In genomic region chr6:56901824-56902386, GRCm38 (mm10) we compare ENCODE assay signal across 8 mouse cellular contexts. TPM values are rescaled to one million over a fixed set of nuclear protein-coding genes. Genes with fewer than 3 reads are reported as not detected.
DNase-seq lines count a peak whose midpoint lies in the region; ATAC-seq and TF ChIP-seq lines count a peak whose summit lies in the region.

No protein-coding gene starts in this region.

- 0 out of 2 replicates have a peak overlapping the region, but pooled peaks have one; percentile 13 for H3K4me2 ChIP-seq in hindbrain, embryonic 15.5 days
- peak overlapping the region; percentile 16; the same call in 1 of the 2 replicates for H3K4me2 ChIP-seq in forebrain, embryonic 13.5 days
- H3K4me2 ChIP-seq in hindbrain, postnatal 0 days (ENCODE audit: low read depth, low read length) = peak overlapping the region; percentile 35; the same call in 1 of the 2 replicates
- peak overlapping the region; percentile 82 for H3K4me2 ChIP-seq in liver, embryonic 13.5 days
- H3K4me2 ChIP-seq in neural tube, embryonic 15.5 days = peak overlapping the region; percentile 22

- no peaks in the 10 kb centered on the region for H3K36me3 ChIP-seq in hindbrain, embryonic 15.5 days
- no peaks in the 10 kb centered on the region for H3K36me3 ChIP-seq in hindbrain, embryonic 10.5 days
- no peaks in the 10 kb centered on the region for H3K36me3 ChIP-seq in forebrain, embryonic 13.5 days (ENCODE audit: poor library complexity, severe bottlenecking)
- H3K36me3 ChIP-seq in hindbrain, postnatal 0 days (ENCODE audit: insufficient read depth, low read length) = no peaks in the 10 kb centered on the region
- peaks cover 11% of the 10 kb centered on the region for H3K36me3 ChIP-seq in liver, embryonic 13.5 days
- no peaks in the 10 kb centered on the region for H3K36me3 ChIP-seq in neural tube, embryonic 15.5 days

- ATAC-seq in hindbrain, embryonic 15.5 days (ENCODE audit: low FRiP score, low read depth) = peak; percentile 37; the same call in 1 of the 2 replicates
- ATAC-seq in forebrain, embryonic 13.5 days = no peak
- ATAC-seq in hindbrain, postnatal 0 days = no peak
- ATAC-seq in liver, embryonic 13.5 days (ENCODE audit: low read depth) = peak; percentile 67
- ATAC-seq in neural tube, embryonic 15.5 days (ENCODE audit: low FRiP score) = no peak

- H3K4me3 ChIP-seq in hindbrain, embryonic 15.5 days = no peak overlapping the region
- H3K4me3 ChIP-seq in hindbrain, embryonic 10.5 days = no peak overlapping the region
- H3K4me3 ChIP-seq in forebrain, embryonic 13.5 days = no peak overlapping the region
- no peak overlapping the region for H3K4me3 ChIP-seq in hindbrain, postnatal 0 days (ENCODE audit: low read length)
- peak overlapping the region; percentile 58 for H3K4me3 ChIP-seq in liver, embryonic 13.5 days (replicated peaks)
- no peak overlapping the region for H3K4me3 ChIP-seq in neural tube, embryonic 15.5 days (replicated peaks)

- H3K9me3 ChIP-seq in hindbrain, embryonic 15.5 days = no peaks in the 10 kb centered on the region
- no peaks in the 10 kb centered on the region for H3K9me3 ChIP-seq in hindbrain, embryonic 10.5 days
- H3K9me3 ChIP-seq in forebrain, embryonic 13.5 days (replicated peaks) = no peaks in the 10 kb centered on the region
- H3K9me3 ChIP-seq in hindbrain, postnatal 0 days (ENCODE audit: low read length) = no peaks in the 10 kb centered on the region
- H3K9me3 ChIP-seq in liver, embryonic 13.5 days (replicated peaks) = no peaks in the 10 kb centered on the region
- no peaks in the 10 kb centered on the region for H3K9me3 ChIP-seq in neural tube, embryonic 15.5 days (replicated peaks)

- no peak overlapping the region for H3K9ac ChIP-seq in hindbrain, embryonic 15.5 days
- H3K9ac ChIP-seq in forebrain, embryonic 13.5 days = no peak overlapping the region; the same call in 1 of the 2 replicates
- H3K9ac ChIP-seq in hindbrain, postnatal 0 days (replicated peaks; ENCODE audit: low read length) = no peak overlapping the region
- peak overlapping the region; percentile 76 for H3K9ac ChIP-seq in liver, embryonic 13.5 days
- H3K9ac ChIP-seq in neural tube, embryonic 15.5 days (replicated peaks) = no peak overlapping the region

- no peak overlapping the region for H3K27ac ChIP-seq in hindbrain, embryonic 15.5 days (replicated peaks)
- H3K27ac ChIP-seq in hindbrain, embryonic 10.5 days = no peak overlapping the region
- no peak overlapping the region for H3K27ac ChIP-seq in forebrain, embryonic 13.5 days
- no peak overlapping the region for H3K27ac ChIP-seq in hindbrain, postnatal 0 days
- peak overlapping the region; percentile 98 for H3K27ac ChIP-seq in liver, embryonic 13.5 days
- H3K27ac ChIP-seq in neural tube, embryonic 15.5 days (replicated peaks) = no peak overlapping the region

- 41% methylated on average over 12 of the region's 12 CpGs for WGBS in hindbrain, embryonic 15.5 days
- WGBS in hindbrain, embryonic 10.5 days = 36% methylated on average over 12 of the region's 12 CpGs
- 33% methylated on average over 12 of the region's 12 CpGs for WGBS in forebrain, embryonic 13.5 days
- 29% methylated on average over 12 of the region's 12 CpGs for WGBS in hindbrain, postnatal 0 days
- 13% methylated on average over 12 of the region's 12 CpGs for WGBS in liver, embryonic 13.5 days (ENCODE audit: insufficient replicate concordance)
- 37% methylated on average over 12 of the region's 12 CpGs for WGBS in neural tube, embryonic 15.5 days

- no peak for TF ChIP-seq CTCF in hindbrain, postnatal 0 days (IDR thresholded peaks at IDR 0.05; ENCODE audit: low read depth)

- DNase-seq in hindbrain, embryonic 10.5 days (ENCODE audit: low spot score) = no peak
- DNase-seq in adrenal gland, adult 18-20 months (ENCODE audit: low spot score in 2 of 2) = peak; percentile 45 to 53
- peak; percentile 7 for DNase-seq in hindbrain, postnatal 0 days (ENCODE audit: low spot score)
- peak; percentile 73 for DNase-seq in liver, embryonic 13.5 days
- DNase-seq in urinary bladder, postnatal 25 days (ENCODE audit: low spot score) = peak; percentile 57

- H3K4me1 ChIP-seq in hindbrain, embryonic 15.5 days (replicated peaks) = peaks cover 27% of the 10 kb centered on the region
- peaks cover 5% of the 10 kb centered on the region for H3K4me1 ChIP-seq in hindbrain, embryonic 10.5 days (replicated peaks)
- peaks cover 20% of the 10 kb centered on the region for H3K4me1 ChIP-seq in forebrain, embryonic 13.5 days
- H3K4me1 ChIP-seq in hindbrain, postnatal 0 days (ENCODE audit: insufficient read depth, low read length) = no peaks in the 10 kb centered on the region
- H3K4me1 ChIP-seq in liver, embryonic 13.5 days (replicated peaks) = peaks cover 89% of the 10 kb centered on the region
- H3K4me1 ChIP-seq in neural tube, embryonic 15.5 days = peaks cover 30% of the 10 kb centered on the region

- no peaks in the 10 kb centered on the region for H3K27me3 ChIP-seq in hindbrain, embryonic 15.5 days
- no peaks in the 10 kb centered on the region for H3K27me3 ChIP-seq in hindbrain, embryonic 10.5 days (ENCODE audit: insufficient read depth, poor library complexity, severe bottlenecking)
- H3K27me3 ChIP-seq in forebrain, embryonic 13.5 days = no peaks in the 10 kb centered on the region
- H3K27me3 ChIP-seq in hindbrain, postnatal 0 days (ENCODE audit: insufficient read depth, low read length) = no peaks in the 10 kb centered on the region
- no peaks in the 10 kb centered on the region for H3K27me3 ChIP-seq in liver, embryonic 13.5 days
- no peaks in the 10 kb centered on the region for H3K27me3 ChIP-seq in neural tube, embryonic 15.5 days (replicated peaks)

RNA-seq across cellular contexts. Expression of gene Nt5c3, which starts 21.8 kb away (rescaled TPM):
- polyA plus RNA-seq in hindbrain, embryonic 15.5 days (2015; fragmentation: Nextera tagmentation; extraction: Ambion mirVana) = 149 and 153 TPM in 2 replicates
- 66.4 and 73.5 TPM in 2 replicates for polyA plus RNA-seq in hindbrain, embryonic 10.5 days (2016; fragmentation: Nextera tagmentation; extraction: Ambion mirVana)
- 10 to 100 TPM; 19.7 to 23.3 TPM for total RNA-seq in adrenal gland, adult 18-20 months (2021)
- 110 TPM in 2 replicates for polyA plus RNA-seq in forebrain, embryonic 13.5 days (2015; fragmentation: Nextera tagmentation; extraction: Ambion mirVana)
- total RNA-seq in hindbrain, postnatal 0 days (2014; rRNA removed) = 38.4 and 83.8 TPM in 2 replicates
- polyA plus RNA-seq in hindbrain, postnatal 0 days (2015; fragmentation: Nextera tagmentation; extraction: Ambion mirVana) = 153 and 155 TPM in 2 replicates
- 244 and 274 TPM in 2 replicates for polyA plus RNA-seq in liver, embryonic 13.5 days (2015; fragmentation: Nextera tagmentation; extraction: Ambion mirVana)
- 137 and 152 TPM in 2 replicates for polyA plus RNA-seq in neural tube, embryonic 15.5 days (2015; fragmentation: Nextera tagmentation; extraction: Ambion mirVana)

RNA-seq across cellular contexts. Expression of gene Vmn1r4, which starts 21.9 kb away (rescaled TPM):
- polyA plus RNA-seq in hindbrain, embryonic 15.5 days (2015; fragmentation: Nextera tagmentation; extraction: Ambion mirVana) = 0.50 and 0.53 TPM in 2 replicates
- polyA plus RNA-seq in hindbrain, embryonic 10.5 days (2016; fragmentation: Nextera tagmentation; extraction: Ambion mirVana) = 0.27 and 0.47 TPM in 2 replicates
- total RNA-seq in adrenal gland, adult 18-20 months (2021) = under 1 TPM; 0.32 to 0.33 TPM
- polyA plus RNA-seq in forebrain, embryonic 13.5 days (2015; fragmentation: Nextera tagmentation; extraction: Ambion mirVana) = 0.59 and 0.65 TPM in 2 replicates
- total RNA-seq in hindbrain, postnatal 0 days (2014; rRNA removed) = 0.37 TPM in 1 of 2 replicates, not detected in the other
- polyA plus RNA-seq in hindbrain, postnatal 0 days (2015; fragmentation: Nextera tagmentation; extraction: Ambion mirVana) = 0.46 and 0.58 TPM in 2 replicates
- 0.15 and 0.19 TPM in 2 replicates for polyA plus RNA-seq in liver, embryonic 13.5 days (2015; fragmentation: Nextera tagmentation; extraction: Ambion mirVana)
- polyA plus RNA-seq in neural tube, embryonic 15.5 days (2015; fragmentation: Nextera tagmentation; extraction: Ambion mirVana) = 0.58 and 0.82 TPM in 2 replicates

Comparison
In these comparisons a context has a peak if more than half of its experiments do, and no peak if none do; other contexts are left out.
1. ATAC-seq: peak in hindbrain, embryonic 15.5 days (single experiment) and liver, embryonic 13.5 days (single experiment); none in forebrain, embryonic 13.5 days (single experiment), hindbrain, postnatal 0 days (single experiment) and neural tube, embryonic 15.5 days (single experiment).
2. H3K4me2 ChIP-seq: peak in every context shown above with its lines; median percentile 82 in liver, embryonic 13.5 days; 35 in hindbrain, postnatal 0 days; 22 in neural tube, embryonic 15.5 days; 16 in forebrain, embryonic 13.5 days; 13 in hindbrain, embryonic 15.5 days.